Mouse (Mus musculus) kidney, adult 2 months (tissue): ENCODE measurements around the gene Tgif2.
A peak's percentile ranks its signal among the peaks of the same experiment; 100 is the strongest.

Experiments
- CTCF ChIP-seq: fragments of 200-500 bp; conservative IDR thresholded peaks from 2 replicates; pipeline ENCODE4 v1.5.1; 2011; ENCODE audit warnings: low read depth, mild to moderate bottlenecking, control low read depth, low read length, moderate library complexity, mixed read lengths; ENCODE audit not compliant: insufficient read depth, insufficient read length
- POLR2A ChIP-seq: fragments of 200-500 bp; IDR thresholded peaks from one replicate; pipeline ENCODE4 v1.6.1; 2011; ENCODE audit warnings: low read depth, low read length, control low read depth

- TF ChIP-seq POLR2A (no peak), CTCF (peak; percentile 82)
These were observed 30.2 kb upstream of the Tgif2 start for GRCm38 (mm10) chr2:156809579-156809978.
